Mouse (Mus musculus): ENCODE measurements around the gene Tmc3. TPM values are rescaled to one million over a fixed set of nuclear protein-coding genes. Genes with fewer than 3 reads are reported as not detected.

Tmc3 gene
- polyA plus RNA-seq, 1 experiment: not detected

GRCm38 (mm10) chr7:83654938-83655630 lies 70.4 kb downstream of the Tmc3 start:
- TF ChIP-seq CTCF (IDR thresholded peaks at IDR 0.05; ENCODE audit: insufficient read depth, low read depth, low read length) (no peak), POLR2A (IDR thresholded peaks at IDR 0.05; ENCODE audit: insufficient read depth, low read depth, low read length) (no peak)
- 80% methylated on average over 5 of the region's 5 CpGs for WGBS
- Histone ChIP-seq H3K27ac (ENCODE audit: insufficient read depth, low read depth, low read length) (no peak overlapping the region; the same call in 1 of the 2 replicates), H3K4me3 (ENCODE audit: insufficient read depth, low read depth, low read length) (no peak overlapping the region), H3K4me1 (ENCODE audit: control insufficient read depth, insufficient read depth, low read length) (no peaks in the 10 kb centered on the region)

GRCm38 (mm10) chr7:83658716-83659115 lies 74.0 kb downstream of the Tmc3 start:
- H3K27ac ChIP-seq (ENCODE audit: insufficient read depth, low read depth, low read length): no peak overlapping the region
- 69% methylated on average over 1 of the region's 1 CpGs for WGBS

GRCm38 (mm10) chr7:83659159-83660065 lies 74.7 kb downstream of the Tmc3 start:
- H3K27ac ChIP-seq (ENCODE audit: insufficient read depth, low read depth, low read length): no peak overlapping the region
- 88% methylated on average over 9 of the region's 9 CpGs for WGBS
- H3K4me3 ChIP-seq (ENCODE audit: insufficient read depth, low read depth, low read length): no peak overlapping the region
- TF ChIP-seq POLR2A (IDR thresholded peaks at IDR 0.05; ENCODE audit: insufficient read depth, low read depth, low read length) (no peak), CTCF (IDR thresholded peaks at IDR 0.05; ENCODE audit: insufficient read depth, low read depth, low read length) (no peak)
- H3K4me1 ChIP-seq (ENCODE audit: control insufficient read depth, insufficient read depth, low read length): no peaks in the 10 kb centered on the region

More at GRCm38 (mm10) chr7:83658716-83659115, 74.0 kb downstream of the Tmc3 start:
- no peak for TF ChIP-seq POLR2A (IDR thresholded peaks at IDR 0.05; ENCODE audit: insufficient read depth, low read depth, low read length)
- no peak for TF ChIP-seq CTCF (IDR thresholded peaks at IDR 0.05; ENCODE audit: insufficient read depth, low read depth, low read length)
- H3K4me3 ChIP-seq (ENCODE audit: insufficient read depth, low read depth, low read length): no peak overlapping the region
- H3K4me1 ChIP-seq (ENCODE audit: control insufficient read depth, insufficient read depth, low read length): no peaks in the 10 kb centered on the region

GRCm38 (mm10) chr7:83660273-83660691 lies 75.6 kb downstream of the Tmc3 start:
- WGBS: 93% methylated on average over 11 of the region's 11 CpGs
- TF ChIP-seq POLR2A (IDR thresholded peaks at IDR 0.05; ENCODE audit: insufficient read depth, low read depth, low read length) (no peak), CTCF (IDR thresholded peaks at IDR 0.05; ENCODE audit: insufficient read depth, low read depth, low read length) (no peak)
- H3K4me3 ChIP-seq (ENCODE audit: insufficient read depth, low read depth, low read length): no peak overlapping the region
- no peaks in the 10 kb centered on the region for H3K4me1 ChIP-seq (ENCODE audit: control insufficient read depth, insufficient read depth, low read length)
- H3K27ac ChIP-seq (ENCODE audit: insufficient read depth, low read depth, low read length): no peak overlapping the region

GRCm38 (mm10) chr7:83661031-83661430 lies 76.3 kb downstream of the Tmc3 start:
- 94% methylated on average over 10 of the region's 10 CpGs for whole genome bisulfite sequencing
- H3K27ac ChIP-seq (ENCODE audit: insufficient read depth, low read depth, low read length): no peak overlapping the region
- H3K4me1 ChIP-seq (ENCODE audit: control insufficient read depth, insufficient read depth, low read length): no peaks in the 10 kb centered on the region
- TF ChIP-seq CTCF (IDR thresholded peaks at IDR 0.05; ENCODE audit: insufficient read depth, low read depth, low read length): no peak
- TF ChIP-seq POLR2A (IDR thresholded peaks at IDR 0.05; ENCODE audit: insufficient read depth, low read depth, low read length): no peak
- no peak overlapping the region for H3K4me3 ChIP-seq (ENCODE audit: insufficient read depth, low read depth, low read length)

- TF ChIP-seq POLR2A (IDR thresholded peaks at IDR 0.05; ENCODE audit: insufficient read depth, low read depth, low read length) (no peak), CTCF (IDR thresholded peaks at IDR 0.05; ENCODE audit: insufficient read depth, low read depth, low read length) (no peak)
- no peaks in the 10 kb centered on the region for H3K4me1 ChIP-seq (ENCODE audit: control insufficient read depth, insufficient read depth, low read length)
- WGBS: 94% methylated on average over 3 of the region's 3 CpGs
- no peak overlapping the region for H3K27ac ChIP-seq (ENCODE audit: insufficient read depth, low read depth, low read length)
- H3K4me3 ChIP-seq (ENCODE audit: insufficient read depth, low read depth, low read length): no peak overlapping the region
These were observed 77.0 kb downstream of the Tmc3 start for GRCm38 (mm10) chr7:83661763-83662162.

GRCm38 (mm10) chr7:83662711-83663375 lies 78.1 kb downstream of the Tmc3 start:
- 75% methylated on average over 6 of the region's 6 CpGs for WGBS
- Histone ChIP-seq H3K4me3 (ENCODE audit: insufficient read depth, low read depth, low read length) (no peak overlapping the region), H3K27ac (ENCODE audit: insufficient read depth, low read depth, low read length) (no peak overlapping the region), H3K4me1 (ENCODE audit: control insufficient read depth, insufficient read depth, low read length) (no peaks in the 10 kb centered on the region)
- no peak for TF ChIP-seq POLR2A (IDR thresholded peaks at IDR 0.05; ENCODE audit: insufficient read depth, low read depth, low read length)
- TF ChIP-seq CTCF (IDR thresholded peaks at IDR 0.05; ENCODE audit: insufficient read depth, low read depth, low read length): no peak

- TF ChIP-seq CTCF (IDR thresholded peaks at IDR 0.05; ENCODE audit: insufficient read depth, low read depth, low read length) (no peak), POLR2A (IDR thresholded peaks at IDR 0.05; ENCODE audit: insufficient read depth, low read depth, low read length) (no peak)
- no peak overlapping the region for H3K4me3 ChIP-seq (ENCODE audit: insufficient read depth, low read depth, low read length)
- H3K4me1 ChIP-seq (ENCODE audit: control insufficient read depth, insufficient read depth, low read length): no peaks in the 10 kb centered on the region
- 91% methylated on average over 4 of the region's 4 CpGs for WGBS
- no peak overlapping the region for H3K27ac ChIP-seq (ENCODE audit: insufficient read depth, low read depth, low read length)
These were observed 81.4 kb downstream of the Tmc3 start for GRCm38 (mm10) chr7:83666087-83666595.

Data from olfactory bulb, adult 2 months (tissue).